Mouse (Mus musculus) heart, postnatal 0 days (tissue): ENCODE measurements around the gene Matk.

ENCODE experiments used
- CTCF ChIP-seq: IDR thresholded peaks from 2 replicates; pipeline ENCODE4 v1.5.1; 2016; ENCODE audit warnings: antibody characterized with exemption, control low read depth, low read depth
- EP300 ChIP-seq: IDR thresholded peaks from 2 replicates; pipeline ENCODE4 v1.6.1; 2016; ENCODE audit warnings: antibody characterized with exemption, low read depth

DNA sequence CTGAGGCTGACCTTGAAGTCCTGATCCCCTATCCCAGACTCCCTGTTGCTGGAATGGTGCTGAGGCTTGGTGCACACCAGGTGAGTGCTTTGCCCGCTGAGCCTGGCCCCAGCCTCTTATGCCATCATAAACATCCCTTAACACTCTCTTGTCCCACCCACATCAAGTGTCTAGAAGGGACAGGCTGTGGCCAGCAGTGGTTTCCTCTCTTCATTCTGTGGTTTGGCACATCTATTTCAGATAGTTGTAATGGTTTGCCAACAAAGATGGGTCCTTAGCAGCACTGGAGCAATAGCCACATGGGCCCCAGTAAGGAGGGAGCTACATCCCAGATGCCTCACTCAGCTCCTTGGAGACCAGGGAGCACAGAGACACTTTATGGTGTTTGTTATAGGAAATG, 2.2 kb downstream of the Matk start:
- TF ChIP-seq CTCF (no peak), EP300 (no peak)
